Mouse (Mus musculus): ENCODE results near the gene Ankrd13b.

GRCm38 (mm10) chr11:77441020-77441419 lies 48.5 kb downstream of the Ankrd13b start:
- TF ChIP-seq MYC (IDR thresholded peaks at IDR 0.05; ENCODE audit: low read depth, low read length): no peak
- TF ChIP-seq RCOR1 (conservative IDR thresholded peaks at IDR 0.05; ENCODE audit: low read depth, low read length): no peak
- no peak for TF ChIP-seq CTCF (conservative IDR thresholded peaks at IDR 0.05 in 1 of 2, IDR thresholded peaks at IDR 0.05 in 1 of 2; ENCODE audit: low read depth in 2 of 2, low read length in 2 of 2)
- TF ChIP-seq POLR2A (IDR thresholded peaks at IDR 0.05; ENCODE audit: low read depth, low read length): no peak
- no peak for TF ChIP-seq ZNF384 (IDR thresholded peaks at IDR 0.05; ENCODE audit: low read depth, low read length)
- no peak for TF ChIP-seq SIN3A (IDR thresholded peaks at IDR 0.05; ENCODE audit: low read length)
- no peak for TF ChIP-seq EP300 (IDR thresholded peaks at IDR 0.05; ENCODE audit: low read length)
- TF ChIP-seq MAZ (IDR thresholded peaks at IDR 0.05; ENCODE audit: low read depth, low read length): no peak
- TF ChIP-seq UBTF (IDR thresholded peaks at IDR 0.05; ENCODE audit: low read depth, low read length): no peak
- no peak for TF ChIP-seq BHLHE40 (IDR thresholded peaks at IDR 0.05; ENCODE audit: low read depth, low read length)
